Mouse (Mus musculus) embryonic facial prominence, embryonic 13.5 days (tissue): ENCODE data around the gene Def6. TPM values are rescaled to one million over a fixed set of nuclear protein-coding genes. Genes with fewer than 3 reads are reported as not detected.

Source experiments
- ATAC-seq: fragments of 200-750 bp; cut with Nextera tagmentation; 2 replicates; pipeline ENCODE4 v1.8.0; 2017; ENCODE audit warnings: low read depth; ENCODE audit not compliant: insufficient number of reproducible peaks, insufficient read depth, low FRiP score, low TSS enrichment
- H3K27ac ChIP-seq: fragments of 300-500 bp; sonication (generic); 2 replicates; pipeline ENCODE4 v1.5.1; 2015; ENCODE audit warnings: moderate library complexity, mild to moderate bottlenecking, inconsistent platforms
- H3K27me3 ChIP-seq: fragments of 300-500 bp; sonication (generic); 2 replicates; pipeline ENCODE4 v1.6.1; 2015; ENCODE audit warnings: mild to moderate bottlenecking, inconsistent platforms
- H3K36me3 ChIP-seq: fragments of 300-500 bp; sonication (generic); 2 replicates; pipeline ENCODE4 v1.6.1; 2015; ENCODE audit warnings: mild to moderate bottlenecking, inconsistent platforms
- H3K4me1 ChIP-seq: fragments of 300-500 bp; sonication (generic); 2 replicates; pipeline ENCODE4 v1.6.1; 2015; ENCODE audit warnings: inconsistent platforms
- H3K4me2 ChIP-seq: fragments of 300-500 bp; sonication (generic); 2 replicates; pipeline ENCODE4 v1.6.1; 2015; ENCODE audit warnings: moderate library complexity, mild to moderate bottlenecking, inconsistent platforms
- H3K4me3 ChIP-seq: fragments of 300-500 bp; sonication (generic); 2 replicates; pipeline ENCODE4 v1.5.1; 2015; ENCODE audit warnings: mild to moderate bottlenecking, inconsistent platforms
- H3K9ac ChIP-seq: fragments of 300-500 bp; sonication (generic); 2 replicates; pipeline ENCODE4 v1.6.1; 2015; ENCODE audit warnings: mild to moderate bottlenecking, inconsistent platforms
- H3K9me3 ChIP-seq: fragments of 300-500 bp; sonication (generic); 2 replicates; pipeline ENCODE4 v1.6.1; 2016; ENCODE audit warnings: inconsistent platforms
- WGBS: fragments of 180-500 bp; shearing (Covaris S2); methylation state at CpG from one replicate; pipeline ENCODE4 v1.1.7; 2015; ENCODE audit warnings: mixed read lengths; 5-methylcytosine and 5-hydroxymethylcytosine counted together
- polyA plus RNA-seq: library from polyadenylated mRNA; unstranded; fragments of >200 nt; fragmentation: Nextera tagmentation; extraction: Ambion mirVana; gene quantifications from 2 replicates; pipeline ENCODE4 v1.2.1, GENCODE M21; 2015

Def6 gene
- polyA plus RNA-seq, 1 experiment from 2014 or later: 13.1 TPM

- Histone ChIP-seq H3K36me3 (no peaks in the 10 kb centered on the region), H3K27ac (no peak overlapping the region), H3K4me2 (no peak overlapping the region), H3K9ac (no peak overlapping the region), H3K4me3 (no peak overlapping the region), H3K4me1 (peaks cover 35% of the 10 kb centered on the region), H3K27me3 (no peaks in the 10 kb centered on the region), H3K9me3 (no peaks in the 10 kb centered on the region)
- ATAC-seq: no peak
- 84% methylated on average over 3 of the region's 3 CpGs for WGBS
Observed at GRCm38 (mm10) chr17:28278156-28278555, 70.6 kb downstream of the Def6 start.

Other genes starting within 250 kb of the Def6 start
- gene Tcp11, start 127.1 kb upstream of the Def6 start, polyA plus RNA-seq: 1.9 and 2.1 TPM in 2 replicates
- 9.4 and 10.1 TPM in 2 replicates for gene Scube3, start 65.6 kb upstream of the Def6 start, polyA plus RNA-seq
- 36.6 and 41.2 TPM in 2 replicates for gene Zfp523, start 30.6 kb upstream of the Def6 start, polyA plus RNA-seq
- 3.2 and 3.3 TPM in 2 replicates for gene Ppard, start 24.9 kb downstream of the Def6 start, polyA plus RNA-seq
- 34.5 and 39.5 TPM in 2 replicates for gene Fance, start 105.7 kb downstream of the Def6 start, polyA plus RNA-seq
- gene Rpl10a, start 120.7 kb downstream of the Def6 start, polyA plus RNA-seq: 653 and 701 TPM in 2 replicates
- gene Tead3, start 143.0 kb downstream of the Def6 start, polyA plus RNA-seq: 14.9 and 18.9 TPM in 2 replicates
- gene Tulp1, start 157.4 kb downstream of the Def6 start, polyA plus RNA-seq: 7.3 and 10.5 TPM in 2 replicates